Mouse (Mus musculus) bone marrow macrophage, adult 2 months (primary cell): ENCODE measurements around the gene Zfp281. TPM values are rescaled to one million over a fixed set of nuclear protein-coding genes. Genes with fewer than 3 reads are reported as not detected.

Experiments
- H3K27ac ChIP-seq: 2 replicates; pipeline ENCODE4 v1.5.1; 2012; ENCODE audit warnings: low read depth, low read length; ENCODE audit not compliant: insufficient read depth
- H3K4me1 ChIP-seq: 2 replicates; pipeline ENCODE4 v1.6.1; 2012; ENCODE audit warnings: low read length; ENCODE audit not compliant: control insufficient read depth, insufficient read depth
- H3K4me3 ChIP-seq: 2 replicates; pipeline ENCODE4 v1.5.1; 2012; ENCODE audit warnings: mild to moderate bottlenecking, low read length, moderate library complexity; ENCODE audit not compliant: insufficient read depth
- CTCF ChIP-seq: IDR thresholded peaks from 2 replicates; pipeline ENCODE4 v1.5.1; 2012; ENCODE audit warnings: low read depth, mild to moderate bottlenecking, low read length, moderate library complexity
- POLR2A ChIP-seq: IDR thresholded peaks from 2 replicates; pipeline ENCODE4 v1.6.1; 2012; ENCODE audit warnings: mild to moderate bottlenecking, low read depth, low read length, borderline replicate concordance
- polyA plus RNA-seq: library from polyadenylated mRNA; stranded (reverse); fragments of >200 nt; gene quantifications from 2 replicates; pipeline ENCODE4 v1.2.4, GENCODE M21; 2012; ENCODE audit not compliant: missing spikeins, insufficient read depth, insufficient read length

Zfp281 gene
- polyA plus RNA-seq, 1 experiment = 14.8 TPM

GRCm38 (mm10) chr1:136611803-136612202 lies 12.9 kb upstream of the Zfp281 start:
- TF ChIP-seq CTCF = no peak
- no peak for TF ChIP-seq POLR2A
- Histone ChIP-seq H3K4me3 (no peak overlapping the region), H3K27ac (0 out of 2 replicates have a peak overlapping the region, but pooled peaks have one; percentile 43), H3K4me1 (peaks cover 24% of the 10 kb centered on the region)

- peaks cover 34% of the 10 kb centered on the region for H3K4me1 ChIP-seq
- H3K4me3 ChIP-seq = no peak overlapping the region
- no peak overlapping the region for H3K27ac ChIP-seq
- TF ChIP-seq CTCF (no peak), POLR2A (no peak)
Measured at GRCm38 (mm10) chr1:136613300-136613751, 11.4 kb upstream of the Zfp281 start.

- no peak for TF ChIP-seq CTCF
- TF ChIP-seq POLR2A = no peak
- Histone ChIP-seq H3K4me3 (no peak overlapping the region), H3K27ac (no peak overlapping the region), H3K4me1 (peaks cover 32% of the 10 kb centered on the region)
Measured at GRCm38 (mm10) chr1:136614748-136615440, 9.8 kb upstream of the Zfp281 start.

GRCm38 (mm10) chr1:136617163-136617788 lies 7.4 kb upstream of the Zfp281 start:
- H3K27ac ChIP-seq = no peak overlapping the region
- peaks cover 25% of the 10 kb centered on the region for H3K4me1 ChIP-seq
- H3K4me3 ChIP-seq = no peak overlapping the region
- TF ChIP-seq POLR2A = no peak
- no peak for TF ChIP-seq CTCF

- Histone ChIP-seq H3K4me1 (peaks cover 20% of the 10 kb centered on the region), H3K27ac (0 out of 2 replicates have a peak overlapping the region, but pooled peaks have one; percentile 1), H3K4me3 (no peak overlapping the region)
- TF ChIP-seq POLR2A = no peak
Measured at GRCm38 (mm10) chr1:136618570-136618969, 6.1 kb upstream of the Zfp281 start.

GRCm38 (mm10) chr1:136625019-136625895 lies 556 bp downstream of the Zfp281 start:
- peak overlapping the region; percentile 74 for H3K4me3 ChIP-seq
- TF ChIP-seq CTCF = no peak
- no peak for TF ChIP-seq POLR2A
- peaks cover 20% of the 10 kb centered on the region for H3K4me1 ChIP-seq
- peak overlapping the region; percentile 35 for H3K27ac ChIP-seq

- TF ChIP-seq CTCF (no peak), POLR2A (no peak)
- H3K4me1 ChIP-seq = peaks cover 20% of the 10 kb centered on the region
- peak overlapping the region; percentile 74 for H3K4me3 ChIP-seq
- H3K27ac ChIP-seq = no peak overlapping the region
Measured at GRCm38 (mm10) chr1:136626141-136626540, 1.4 kb downstream of the Zfp281 start.

- Histone ChIP-seq H3K4me3 (no peak overlapping the region), H3K27ac (no peak overlapping the region), H3K4me1 (peaks cover 20% of the 10 kb centered on the region)
- TF ChIP-seq POLR2A (no peak), CTCF (no peak)
Measured at GRCm38 (mm10) chr1:136626756-136627155, 2.1 kb downstream of the Zfp281 start.

GRCm38 (mm10) chr1:136627591-136627990 lies 2.9 kb downstream of the Zfp281 start:
- TF ChIP-seq CTCF (no peak), POLR2A (no peak)
- Histone ChIP-seq H3K27ac (no peak overlapping the region), H3K4me3 (no peak overlapping the region), H3K4me1 (peaks cover 20% of the 10 kb centered on the region)
